Mouse (Mus musculus) adipocyte (in vitro differentiated cells): ENCODE data around the gene Grik3.
"Not testable (repeated sequence)": the region's sequence is repeated elsewhere in the genome, so short reads cannot be mapped to it uniquely, and the experiment has no call there.

Experiments
- DNase-seq: peaks from one replicate; pipeline ENCODE4 v3.0.0-alpha.2; 2016; ENCODE audit warnings: low spot score

The Grik3 gene

GRCm38 (mm10) chr4:125590241-125590919 lies 99.9 kb downstream of the Grik3 start:
- no peak for DNase-seq

GRCm38 (mm10) chr4:125592663-125593062 lies 102.2 kb downstream of the Grik3 start:
- DNase-seq: no peak

DNA sequence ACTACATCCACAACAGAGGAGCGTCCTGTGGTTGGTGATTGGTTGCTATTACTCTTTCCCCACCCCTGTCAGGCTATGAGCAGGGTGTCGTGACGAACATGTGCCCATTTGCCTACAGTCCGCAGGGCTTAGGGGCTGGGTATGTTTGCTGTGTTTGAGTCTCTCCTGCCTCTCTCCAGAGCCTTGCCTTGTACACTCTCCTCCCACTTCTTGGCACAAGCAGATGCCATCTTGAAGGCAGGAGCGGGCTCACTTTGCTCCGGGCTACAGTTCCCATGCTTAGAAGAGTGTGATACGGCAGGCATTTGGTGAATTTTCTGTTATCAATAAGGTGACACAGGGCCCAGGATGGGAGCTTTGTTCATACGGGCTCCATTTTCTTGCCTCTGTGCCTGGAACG lies 104.5 kb downstream of the Grik3 start:
- no peak for DNase-seq

- no peak for DNase-seq
These were observed 108.2 kb downstream of the Grik3 start for GRCm38 (mm10) chr4:125598677-125599076.

- DNase-seq: no peak
These were observed 109.1 kb downstream of the Grik3 start for GRCm38 (mm10) chr4:125599510-125600005.

DNA sequence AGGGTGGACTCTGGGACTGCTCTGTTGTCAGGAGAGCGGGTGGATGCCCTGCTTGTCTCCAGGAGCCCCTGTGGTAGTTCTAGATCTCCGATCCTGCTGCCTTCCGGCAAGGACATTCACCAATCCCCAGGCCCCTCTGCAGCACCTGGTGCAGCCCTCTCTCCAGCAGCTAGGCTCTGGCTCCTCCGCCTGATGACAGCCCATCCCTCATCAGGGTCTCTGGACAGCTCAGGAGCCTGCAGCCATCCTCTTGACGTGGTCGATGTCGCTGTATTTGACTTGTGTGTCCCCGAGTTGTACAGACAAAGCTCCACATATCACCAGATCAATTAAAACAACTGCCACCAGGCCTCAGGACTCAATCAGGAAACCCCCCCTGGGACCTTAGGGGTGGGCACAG lies 110.1 kb downstream of the Grik3 start:
- no peak for DNase-seq

DNA sequence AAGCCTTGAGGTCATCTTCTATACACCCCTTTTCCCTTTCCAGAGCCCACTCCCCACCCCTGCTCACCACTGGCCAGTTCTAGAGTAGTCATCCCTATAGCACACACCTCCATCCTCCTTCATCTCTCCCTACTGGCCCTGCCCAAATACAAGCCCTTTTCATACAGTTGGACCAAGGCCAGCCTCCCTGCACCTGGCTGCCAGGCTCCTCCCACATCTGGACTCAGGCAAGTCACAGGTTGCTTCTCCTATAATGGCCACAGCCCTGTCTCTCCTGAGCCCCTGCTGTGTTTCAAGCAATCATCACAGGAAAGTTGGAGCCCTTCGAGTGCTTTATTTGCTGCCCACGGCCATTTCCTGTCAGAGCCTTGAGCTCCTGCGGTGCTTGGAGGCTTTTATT lies 110.8 kb downstream of the Grik3 start:
- DNase-seq: no peak

GRCm38 (mm10) chr4:125604494-125604893 lies 114.0 kb downstream of the Grik3 start:
- DNase-seq: no peak

DNA sequence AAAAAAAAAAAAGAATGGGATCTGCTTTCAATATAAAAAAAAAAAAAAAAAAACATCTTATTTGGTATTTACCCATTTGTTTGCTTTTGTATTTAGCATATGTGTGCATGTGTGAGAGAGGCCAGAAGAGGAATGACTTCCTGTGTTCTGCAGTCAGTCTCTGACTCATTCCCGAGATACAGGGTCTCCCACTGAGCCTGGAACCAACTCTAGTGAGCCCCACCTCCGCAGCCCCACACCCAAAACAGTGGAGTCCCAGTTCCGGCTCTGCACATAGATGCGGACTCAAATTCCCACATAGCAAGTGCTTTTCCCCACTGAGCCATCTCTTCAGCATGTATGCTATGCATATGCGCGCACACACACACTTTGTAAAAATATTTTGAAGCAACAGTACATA lies 115.6 kb downstream of the Grik3 start:
- no peak for DNase-seq

DNA sequence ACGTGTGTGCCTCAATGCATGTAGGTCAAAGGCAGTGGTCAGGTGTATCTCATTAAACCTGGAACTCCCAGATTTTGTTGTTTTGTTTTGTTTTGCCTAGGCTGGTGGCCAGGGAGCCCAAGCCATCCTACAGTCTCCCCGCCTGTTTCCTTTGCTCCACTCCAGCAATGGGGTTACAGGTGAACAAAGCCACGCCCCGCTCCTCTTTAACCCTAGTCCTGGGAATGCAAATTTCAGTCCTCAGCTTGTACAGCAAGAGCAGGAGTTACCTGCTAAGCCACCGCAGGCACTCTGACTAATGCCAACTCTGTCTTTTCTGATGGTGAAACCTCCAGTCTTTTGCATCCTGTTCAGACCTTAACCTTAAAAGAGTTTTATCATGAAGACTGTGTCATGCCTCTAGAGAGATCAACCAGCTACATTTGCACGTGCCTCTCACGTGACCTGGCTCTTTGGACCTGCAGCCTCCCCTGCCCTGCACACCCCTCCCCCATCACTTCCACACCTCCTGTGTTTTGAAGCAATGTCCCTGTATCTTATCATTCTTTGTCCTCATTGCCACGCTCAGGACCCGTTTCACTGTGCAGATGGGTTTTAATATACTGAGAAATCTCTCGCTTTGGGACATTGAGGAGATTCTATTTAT lies 117.0 kb downstream of the Grik3 start:
- no peak for DNase-seq

- DNase-seq: not testable (repeated sequence)
These were observed 118.4 kb downstream of the Grik3 start for GRCm38 (mm10) chr4:125608896-125609295.

DNA sequence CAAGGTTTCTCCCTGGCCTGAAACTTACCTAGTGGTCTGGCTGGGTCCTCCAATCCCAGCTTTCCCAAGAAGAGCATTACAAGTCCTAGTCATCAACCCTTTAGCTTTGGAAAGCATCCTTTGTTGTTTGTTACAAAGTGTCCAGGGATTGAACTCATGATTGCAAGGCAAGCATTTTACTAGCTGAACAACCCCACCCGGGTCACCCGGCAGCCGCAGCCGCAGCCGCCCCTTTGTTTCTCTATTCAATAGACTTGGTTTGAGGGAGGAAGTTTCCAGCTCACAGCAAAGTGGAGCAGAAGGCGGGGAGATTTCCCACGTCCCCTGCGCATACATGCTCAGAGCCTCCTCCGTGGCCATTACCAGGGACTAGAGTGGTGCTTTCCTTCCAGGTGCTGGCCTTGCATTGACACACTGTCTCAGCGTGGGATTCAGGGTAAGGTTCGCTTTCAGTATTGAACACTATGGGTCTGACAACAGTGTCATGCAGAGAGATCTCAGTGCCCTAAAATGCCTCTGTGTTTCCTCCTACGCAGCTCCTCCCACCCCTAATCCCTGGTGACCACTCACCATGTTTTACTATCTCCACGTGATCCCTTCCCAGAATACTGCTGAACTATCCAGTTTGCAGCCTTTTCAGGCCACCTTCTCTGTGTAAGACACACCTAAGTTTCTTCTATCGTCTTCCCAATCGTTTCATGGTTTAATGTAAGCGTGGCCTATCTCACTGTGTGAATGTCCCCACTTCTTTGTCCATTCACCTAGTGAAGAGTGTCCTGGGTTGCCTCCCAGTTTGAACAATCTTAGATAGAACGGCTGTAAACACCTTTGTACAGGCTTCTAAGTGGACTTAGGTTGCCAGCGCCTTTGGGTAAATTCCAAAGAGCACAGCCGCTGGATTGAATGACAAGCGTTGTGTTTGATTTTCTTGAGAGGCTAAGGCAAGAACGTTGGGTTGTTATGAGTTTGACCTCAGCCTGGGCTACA lies 119.1 kb downstream of the Grik3 start:
- DNase-seq: no peak

- DNase-seq: no peak
These were observed 127.4 kb downstream of the Grik3 start for GRCm38 (mm10) chr4:125617851-125618250.

GRCm38 (mm10) chr4:125618524-125619320 lies 128.2 kb downstream of the Grik3 start:
- DNase-seq: no peak

DNA sequence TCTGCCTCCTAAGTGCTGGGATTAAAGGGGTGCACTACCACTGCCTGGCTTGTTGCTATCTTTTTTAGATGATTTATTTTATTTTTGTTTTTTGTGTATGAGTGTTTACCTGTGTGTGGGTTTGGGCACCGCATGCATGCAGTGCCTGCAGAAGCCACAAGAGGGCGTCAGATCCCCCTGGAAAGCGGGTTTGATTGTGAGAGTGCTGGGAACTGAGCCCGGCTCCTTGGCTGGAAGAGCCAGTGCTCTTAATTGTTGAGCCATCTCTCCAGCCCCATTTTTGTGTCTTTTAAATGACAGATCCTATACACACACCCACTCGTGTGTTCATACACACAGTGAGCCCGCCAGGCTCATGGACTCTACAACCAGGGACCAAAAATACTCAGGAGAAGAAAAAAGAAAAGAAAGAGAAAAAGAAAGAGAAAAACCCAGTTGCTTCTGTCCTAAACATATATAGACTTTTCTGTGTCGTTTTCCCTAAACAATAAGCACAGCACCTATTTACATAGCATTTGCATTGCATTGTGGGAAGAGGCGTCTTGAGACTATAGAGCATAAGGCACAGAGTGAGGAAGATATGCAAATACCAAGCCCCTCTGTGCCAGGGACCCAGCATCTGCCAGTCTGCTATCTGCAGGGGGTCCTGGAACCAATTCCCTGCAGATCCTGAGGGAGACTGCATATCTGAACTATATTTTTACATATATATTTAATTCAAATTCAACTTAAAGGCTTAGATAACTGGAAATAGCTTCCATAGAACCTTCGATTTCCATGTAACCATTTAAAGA lies 134.6 kb downstream of the Grik3 start:
- DNase-seq: no peak

DNA sequence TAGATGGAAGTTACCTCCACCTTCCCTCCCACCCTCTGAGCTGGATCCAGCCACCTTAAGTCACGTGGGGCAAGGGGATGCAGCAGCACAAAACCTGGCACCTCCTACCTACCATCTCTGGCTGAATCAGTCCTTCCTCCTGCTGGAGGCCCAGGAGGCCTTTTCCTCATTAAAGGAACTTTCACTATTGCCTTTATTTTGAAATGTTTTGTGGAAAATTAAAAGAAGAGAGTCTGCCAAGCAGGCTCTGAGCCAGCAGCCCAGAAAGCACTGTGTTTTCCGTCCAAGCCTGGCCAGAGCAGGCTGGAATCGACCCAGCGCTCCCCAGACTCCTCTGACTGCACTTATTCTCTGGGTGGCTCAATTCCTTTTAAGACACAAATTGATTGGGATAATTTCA lies 139.0 kb downstream of the Grik3 start:
- peak; percentile 35 for DNase-seq

GRCm38 (mm10) chr4:125635037-125635436 lies 144.5 kb downstream of the Grik3 start:
- DNase-seq: no peak

- DNase-seq: peak; percentile 31
These were observed 146.3 kb downstream of the Grik3 start for GRCm38 (mm10) chr4:125636616-125637304.

DNA sequence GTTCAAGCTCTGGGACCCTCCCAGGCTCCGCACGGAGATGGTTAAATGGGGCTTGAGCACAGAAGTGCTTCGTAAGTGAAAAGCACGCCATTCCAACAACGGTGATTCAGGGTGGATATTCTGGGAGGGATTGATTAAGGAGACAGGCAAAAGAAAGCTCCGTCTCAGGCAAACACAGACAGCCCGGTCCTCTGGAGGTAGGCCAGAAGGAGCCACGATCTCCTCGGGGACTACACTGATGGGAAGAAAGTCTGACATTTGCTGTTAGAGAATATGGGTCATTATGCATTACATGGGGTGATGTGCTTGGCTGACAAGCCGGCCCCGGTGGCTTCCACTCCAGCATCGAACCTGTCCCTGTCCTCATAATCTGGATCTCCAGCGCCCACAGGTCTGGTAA lies 146.9 kb downstream of the Grik3 start:
- no peak for DNase-seq

DNA sequence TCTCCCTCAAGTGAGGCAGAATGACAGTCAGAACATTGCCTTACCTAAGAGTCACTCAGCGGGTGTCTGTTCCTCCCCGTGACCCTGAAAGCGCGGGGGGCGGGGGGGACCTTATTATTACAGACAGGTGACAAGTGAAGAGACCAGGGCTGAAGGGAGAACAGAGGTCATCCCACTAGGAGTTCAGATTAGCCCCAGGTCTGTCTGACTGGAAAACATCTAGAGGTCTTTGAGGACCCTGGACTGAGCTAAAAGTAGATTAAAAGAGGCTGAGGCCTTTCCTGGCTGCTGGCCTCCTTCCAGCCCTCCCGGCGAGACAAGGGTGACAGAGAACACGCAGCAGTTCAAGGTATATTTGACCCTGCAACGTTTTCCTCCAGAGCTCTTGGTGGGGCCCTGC lies 150.0 kb downstream of the Grik3 start:
- DNase-seq: no peak
